Mouse (Mus musculus) brain, embryonic 18.5 days (tissue): ENCODE results near the gene Fermt2.

Source experiments
- DNase-seq: peaks from one replicate; pipeline ENCODE4 v3.0.0-alpha.2; 2012; ENCODE audit warnings: low read depth, low spot score

Gene Fermt2

GRCm38 (mm10) chr14:45464036-45465035 is 65.6 kb downstream of the Fermt2 start:
- no peak for DNase-seq

- DNase-seq, result no peak
These were observed 66.3 kb downstream of the Fermt2 start for GRCm38 (mm10) chr14:45463599-45463998.

- DNase-seq, result no peak
These were observed 66.9 kb downstream of the Fermt2 start for GRCm38 (mm10) chr14:45462875-45463475.

- peak; percentile 36 for DNase-seq
These were observed 67.5 kb downstream of the Fermt2 start for GRCm38 (mm10) chr14:45462374-45462773.

- DNase-seq, result no peak
These were observed 68.0 kb downstream of the Fermt2 start for GRCm38 (mm10) chr14:45461945-45462344.

- DNase-seq, result no peak
These were observed 69.4 kb downstream of the Fermt2 start for GRCm38 (mm10) chr14:45460491-45460890.

- no peak for DNase-seq
These were observed 70.0 kb downstream of the Fermt2 start for GRCm38 (mm10) chr14:45459877-45460276.

- no peak for DNase-seq
These were observed 72.9 kb downstream of the Fermt2 start for GRCm38 (mm10) chr14:45457003-45457402.

- no peak for DNase-seq
These were observed 73.4 kb downstream of the Fermt2 start for GRCm38 (mm10) chr14:45456502-45456846.

- no peak for DNase-seq
These were observed 74.0 kb downstream of the Fermt2 start for GRCm38 (mm10) chr14:45455651-45456501.

- DNase-seq, result no peak
These were observed 76.2 kb downstream of the Fermt2 start for GRCm38 (mm10) chr14:45453538-45454233.

GRCm38 (mm10) chr14:45452861-45453512 is 76.9 kb downstream of the Fermt2 start:
- DNase-seq, result no peak

GRCm38 (mm10) chr14:45452148-45452547 is 77.8 kb downstream of the Fermt2 start:
- no peak for DNase-seq

GRCm38 (mm10) chr14:45451090-45451489 is 78.8 kb downstream of the Fermt2 start:
- DNase-seq, result no peak

GRCm38 (mm10) chr14:45446777-45447176 is 83.1 kb downstream of the Fermt2 start:
- DNase-seq, result no peak

- no peak for DNase-seq
These were observed 84.5 kb downstream of the Fermt2 start for GRCm38 (mm10) chr14:45445445-45445844.

- DNase-seq, result no peak
These were observed 85.0 kb downstream of the Fermt2 start for GRCm38 (mm10) chr14:45444870-45445269.

- no peak for DNase-seq
These were observed 86.9 kb downstream of the Fermt2 start for GRCm38 (mm10) chr14:45442781-45443560.

- no peak for DNase-seq
These were observed 88.6 kb downstream of the Fermt2 start for GRCm38 (mm10) chr14:45441291-45441690.

GRCm38 (mm10) chr14:45439387-45439786 is 90.5 kb downstream of the Fermt2 start:
- DNase-seq, result no peak
